In the genomic region with DNA sequence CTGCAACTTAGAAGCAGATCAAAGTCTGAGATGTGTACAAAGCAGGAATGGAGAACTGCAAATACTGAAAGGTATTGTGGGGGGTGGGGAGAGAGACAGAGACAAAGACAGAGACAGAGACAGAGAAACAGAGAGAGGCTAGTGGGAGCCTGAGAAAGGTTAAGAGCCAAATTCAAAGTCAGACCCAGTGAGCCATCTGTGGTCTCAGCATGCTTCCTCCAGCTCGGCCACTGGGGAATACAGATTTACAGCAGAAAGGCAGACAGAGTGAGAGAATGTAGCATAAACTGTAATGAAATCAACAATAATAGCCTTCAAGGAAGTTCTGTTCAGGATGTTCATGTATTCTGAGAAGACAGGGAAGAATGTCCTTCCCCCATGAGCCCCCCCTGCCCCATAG, we compare ENCODE assay signal across 20 mouse cellular contexts. TPM values are rescaled to one million over a fixed set of nuclear protein-coding genes. Genes with fewer than 3 reads are reported as not detected.
"Had no signal": no experiment of that assay in that cellular context is flagged by ENCODE, and none has a peak within 500 bp of the region (broad histone marks: within the 10 kb centered on the region; RNA-seq: fewer than 3 reads in every experiment).

No protein-coding gene starts in this region.

- H3K9me3 ChIP-seq: midbrain, embryonic 10.5 days; midbrain, embryonic 13.5 days; midbrain, embryonic 15.5 days; neural tube, embryonic 12.5 days; neural tube, embryonic 15.5 days had no signal

- H3K4me1 ChIP-seq: midbrain, embryonic 10.5 days had no signal

- H3K27me3 ChIP-seq: midbrain, embryonic 13.5 days; midbrain, embryonic 15.5 days; neural tube, embryonic 12.5 days; neural tube, embryonic 15.5 days had no signal

- H3K4me3 ChIP-seq: midbrain, embryonic 10.5 days; midbrain, embryonic 13.5 days; midbrain, embryonic 15.5 days; myocyte; neural tube, embryonic 12.5 days; neural tube, embryonic 15.5 days had no signal

- H3K4me2 ChIP-seq: lung, embryonic 14.5 days; midbrain, embryonic 13.5 days; midbrain, embryonic 15.5 days; neural tube, embryonic 12.5 days; neural tube, embryonic 15.5 days had no signal

- H3K27ac ChIP-seq: midbrain, embryonic 10.5 days; midbrain, embryonic 13.5 days; midbrain, embryonic 15.5 days; neural tube, embryonic 12.5 days; neural tube, embryonic 15.5 days had no signal

- H3K9ac ChIP-seq: lung, embryonic 14.5 days; midbrain, embryonic 13.5 days; midbrain, embryonic 15.5 days; neural tube, embryonic 12.5 days; neural tube, embryonic 15.5 days had no signal

- DNase-seq: lung, adult 18-20 months; lung, embryonic 14.5 days; lung, postnatal 10 days; lung, postnatal 4 days; right cerebral cortex, adult 18-20 months; right cerebral cortex, postnatal 25 days; right cerebral cortex, postnatal 4 days; spleen, adult 18-20 months; thymus, adult 18-20 months; thymus, postnatal 14 days; thymus, postnatal 36 days had no signal

- ATAC-seq: midbrain, embryonic 13.5 days had no signal

RNA-seq across cellular contexts. Expression of gene Tagln3, which starts 10.5 kb away (rescaled TPM):
- total RNA-seq: megakaryocyte-erythroid progenitor cell, adult 5-6 weeks had no signal

RNA-seq across cellular contexts. Expression of gene Tmprss7, which starts 20.4 kb away (rescaled TPM):
- total RNA-seq: megakaryocyte-erythroid progenitor cell, adult 5-6 weeks had no signal
- polyA plus RNA-seq: lung, embryonic 16.5 days; myocyte; stomach, embryonic 14.5 days had no signal
